Mouse (Mus musculus) myocyte (in vitro differentiated cells): ENCODE data around the gene Crtac1. TPM values are rescaled to one million over a fixed set of nuclear protein-coding genes. Genes with fewer than 3 reads are reported as not detected.

Source experiments
- H3K27me3 ChIP-seq: one replicate; pipeline ENCODE4 v1.6.1; 2011; ENCODE audit not compliant: control insufficient read depth, insufficient read depth, insufficient read length
- H3K36me3 ChIP-seq: one replicate; pipeline ENCODE4 v1.6.1; 2011; ENCODE audit not compliant: control insufficient read depth, insufficient read depth
- H3K4me2 ChIP-seq: one replicate; pipeline ENCODE4 v1.6.1; 2011; ENCODE audit warnings: low read depth, control low read depth
- H3K4me3 ChIP-seq: one replicate; pipeline ENCODE4 v1.5.1; 2011; ENCODE audit warnings: mild to moderate bottlenecking, control low read depth, moderate library complexity
- H3K79me2 ChIP-seq: one replicate; pipeline ENCODE4 v1.6.1; 2011; ENCODE audit not compliant: control insufficient read depth, insufficient read depth
- H3ac ChIP-seq: one replicate; pipeline ENCODE4 v1.6.1; 2011; ENCODE audit not compliant: control insufficient read depth, insufficient read length
- CEBPB ChIP-seq: IDR thresholded peaks from 2 replicates; pipeline ENCODE4 v1.6.1; 2011; ENCODE audit warnings: mild to moderate bottlenecking, moderate library complexity; ENCODE audit not compliant: poor library complexity, insufficient read depth, severe bottlenecking
- E2F4 ChIP-seq: IDR thresholded peaks from one replicate; pipeline ENCODE4 v1.6.1; 2011; ENCODE audit warnings: mild to moderate bottlenecking, control low read depth, moderate library complexity; ENCODE audit not compliant: insufficient read depth
- MAX ChIP-seq: IDR thresholded peaks from one replicate; pipeline ENCODE4 v1.6.1; 2011; ENCODE audit warnings: low read depth, mild to moderate bottlenecking, control low read depth
- MYOD1 ChIP-seq, 3 experiments: IDR thresholded peaks; one replicate each; pipeline ENCODE4 v1.6.1; 2011; ENCODE audit warnings: control low read depth in 2 of 3, low read depth in 2 of 3, mild to moderate bottlenecking in 2 of 3, moderate library complexity in 1 of 3; ENCODE audit not compliant: insufficient read length in 2 of 3, control insufficient read depth in 1 of 3
- MYOG ChIP-seq, 3 experiments: IDR thresholded peaks; one replicate each; pipeline ENCODE4 v1.6.1; 2011; ENCODE audit warnings: control low read depth in 2 of 3, low read depth in 2 of 3, mild to moderate bottlenecking in 2 of 3; ENCODE audit not compliant: insufficient read length in 2 of 3, control insufficient read depth in 1 of 3, insufficient read depth in 1 of 3
- POLR2A ChIP-seq: IDR thresholded peaks from one replicate; pipeline ENCODE4 v1.6.1; 2011; ENCODE audit warnings: low read depth, mild to moderate bottlenecking, control low read depth, moderate library complexity; ENCODE audit not compliant: insufficient read length
- POLR2AphosphoS2 ChIP-seq: IDR thresholded peaks from one replicate; pipeline ENCODE4 v1.6.1; 2011; ENCODE audit warnings: low read depth, control low read depth; ENCODE audit not compliant: insufficient read length
- REST ChIP-seq: IDR thresholded peaks from one replicate; pipeline ENCODE4 v1.6.1; 2011; ENCODE audit warnings: mild to moderate bottlenecking, control low read depth, moderate library complexity; ENCODE audit not compliant: insufficient read depth, insufficient read length
- SRF ChIP-seq: IDR thresholded peaks from one replicate; pipeline ENCODE4 v1.6.1; 2011; ENCODE audit warnings: low read depth; ENCODE audit not compliant: control insufficient read depth, insufficient read length
- TCF12 ChIP-seq: IDR thresholded peaks from one replicate; pipeline ENCODE4 v1.6.1; 2011; ENCODE audit warnings: mild to moderate bottlenecking, control low read depth; ENCODE audit not compliant: poor library complexity, insufficient read depth, severe bottlenecking
- TCF3 ChIP-seq: IDR thresholded peaks from one replicate; pipeline ENCODE4 v1.6.1; 2011; ENCODE audit warnings: low read depth, control low read depth; ENCODE audit not compliant: insufficient read length
- USF1 ChIP-seq: IDR thresholded peaks from one replicate; pipeline ENCODE4 v1.6.1; 2011; ENCODE audit warnings: low read depth, mild to moderate bottlenecking, control low read depth, moderate library complexity
- polyA plus RNA-seq: library from polyadenylated mRNA; unstranded; fragments of >200 nt; fragmentation: generic; extraction: Trizol; gene quantifications from one replicate; pipeline ENCODE4 v1.2.1, GENCODE M21; 2012; ENCODE audit warnings: missing spikeins

The Crtac1 gene
- polyA plus RNA-seq, 1 experiment = not detected

DNA sequence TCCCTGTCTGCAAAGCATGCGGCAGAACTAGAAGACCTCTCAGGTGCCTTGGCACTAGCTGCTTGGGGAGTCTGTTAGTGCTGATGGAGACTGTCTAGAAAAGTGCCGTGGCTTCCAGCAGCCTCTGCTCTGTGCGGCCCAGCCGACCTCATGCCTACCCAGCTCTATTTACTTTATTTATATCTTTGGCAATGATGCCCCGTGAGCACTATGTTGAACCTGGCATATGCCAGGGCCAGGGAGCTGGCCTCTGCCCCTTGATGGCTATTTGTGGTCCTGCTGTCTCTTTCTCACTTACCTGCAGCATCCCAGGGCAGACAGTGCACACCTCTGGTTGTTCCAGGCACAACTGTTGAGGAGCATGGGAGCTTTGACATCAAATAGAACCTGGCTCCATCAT lies 153.1 kb downstream of the Crtac1 start:
- Histone ChIP-seq H3K36me3 (no peaks in the 10 kb centered on the region), H3ac (no peak overlapping the region), H3K27me3 (peaks cover 68% of the 10 kb centered on the region), H3K4me2 (no peak overlapping the region), H3K79me2 (no peaks in the 10 kb centered on the region), H3K4me3 (no peak overlapping the region)
- TF ChIP-seq TCF3 (no peak), MYOD1 (IDR thresholded peaks at IDR 0.05; ENCODE audit: control insufficient read depth in 1 of 3, insufficient read length in 2 of 3, low read depth in 2 of 3) (no peak), MYOG (IDR thresholded peaks at IDR 0.05; ENCODE audit: control insufficient read depth in 1 of 3, insufficient read depth in 1 of 3, insufficient read length in 2 of 3, low read depth in 2 of 3) (no peak), E2F4 (no peak), POLR2AphosphoS2 (no peak), MAX (no peak), SRF (no peak), POLR2A (no peak), CEBPB (no peak), USF1 (no peak)

- Histone ChIP-seq H3ac (no peak overlapping the region), H3K36me3 (no peaks in the 10 kb centered on the region), H3K79me2 (no peaks in the 10 kb centered on the region), H3K4me2 (no peak overlapping the region), H3K27me3 (peaks cover 74% of the 10 kb centered on the region), H3K4me3 (no peak overlapping the region)
- no peak for TF ChIP-seq REST
- no peak for TF ChIP-seq USF1
- no peak for TF ChIP-seq E2F4
- TF ChIP-seq MYOG (IDR thresholded peaks at IDR 0.05; ENCODE audit: control insufficient read depth in 1 of 3, insufficient read depth in 1 of 3, insufficient read length in 2 of 3, low read depth in 2 of 3) = no peak
- no peak for TF ChIP-seq MAX
- TF ChIP-seq POLR2AphosphoS2 = no peak
- TF ChIP-seq CEBPB = no peak
- TF ChIP-seq TCF3 = no peak
- no peak for TF ChIP-seq SRF
- no peak for TF ChIP-seq POLR2A
- TF ChIP-seq MYOD1 (IDR thresholded peaks at IDR 0.05; ENCODE audit: control insufficient read depth in 1 of 3, insufficient read length in 2 of 3, low read depth in 2 of 3) = no peak
- TF ChIP-seq TCF12 = no peak
Measured at GRCm38 (mm10) chr19:42277288-42277687, 154.3 kb downstream of the Crtac1 start.

DNA sequence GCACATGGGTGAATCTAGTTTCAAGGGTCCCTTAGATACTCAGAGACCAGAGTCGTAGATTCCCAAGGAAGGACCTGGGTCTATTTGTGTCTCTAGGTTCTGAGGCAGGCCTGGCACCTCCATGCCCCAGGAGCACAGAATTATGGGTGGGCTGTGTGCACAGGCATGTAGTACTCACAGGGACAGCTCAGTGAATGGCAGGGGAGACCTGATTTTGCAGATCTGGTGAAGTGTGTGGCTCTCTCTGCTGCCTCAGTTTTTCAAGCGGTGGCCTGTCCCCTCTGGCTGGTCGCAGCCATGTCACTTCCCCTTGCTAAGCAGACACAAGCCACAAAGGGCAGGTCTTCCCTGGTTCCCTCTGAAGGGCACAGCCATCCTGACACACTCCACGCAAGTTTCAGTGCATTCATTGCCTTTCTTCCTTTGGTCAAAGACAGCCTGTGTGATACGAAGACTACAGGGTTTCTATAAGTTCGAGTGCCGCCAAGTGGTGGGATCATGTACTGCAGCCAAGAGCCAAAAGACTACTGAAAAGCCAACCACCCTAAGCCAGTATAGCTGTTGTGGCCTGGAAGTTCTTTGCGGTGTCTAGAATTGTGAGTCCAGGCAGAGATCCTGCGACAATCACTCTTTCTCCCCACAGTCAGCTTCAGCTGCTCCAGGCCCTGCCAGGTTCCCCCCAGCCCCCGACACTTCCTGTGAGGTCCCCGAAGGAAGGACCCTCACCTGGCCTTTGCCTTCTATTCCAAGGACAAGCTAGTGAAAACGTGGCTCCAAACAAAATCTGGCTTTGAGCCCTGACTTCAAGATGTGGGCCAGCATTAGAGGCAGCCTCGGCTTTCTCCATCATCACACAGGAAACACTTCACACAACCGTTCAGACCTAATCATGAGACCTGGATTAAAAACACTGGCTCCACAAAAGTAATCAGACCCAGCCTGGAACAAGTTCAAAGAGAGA lies 159.3 kb downstream of the Crtac1 start:
- no peak overlapping the region for H3ac ChIP-seq
- peaks cover 40% of the 10 kb centered on the region for H3K27me3 ChIP-seq

GRCm38 (mm10) chr19:42271182-42271581 lies 160.4 kb downstream of the Crtac1 start:
- H3K4me2 ChIP-seq = no peak overlapping the region
- no peak overlapping the region for H3ac ChIP-seq
- H3K36me3 ChIP-seq = no peaks in the 10 kb centered on the region
- no peaks in the 10 kb centered on the region for H3K79me2 ChIP-seq
- peaks cover 29% of the 10 kb centered on the region for H3K27me3 ChIP-seq
- H3K4me3 ChIP-seq = no peak overlapping the region
- TF ChIP-seq TCF3 = no peak

More for the DNA sequence above, 159.3 kb downstream of the Crtac1 start:
- H3K4me2 ChIP-seq = no peak overlapping the region
- no peak overlapping the region for H3K4me3 ChIP-seq
- H3K36me3 ChIP-seq = no peaks in the 10 kb centered on the region
- H3K79me2 ChIP-seq = no peaks in the 10 kb centered on the region
- TF ChIP-seq MYOG (IDR thresholded peaks at IDR 0.05; ENCODE audit: control insufficient read depth in 1 of 3, insufficient read depth in 1 of 3, insufficient read length in 2 of 3, low read depth in 2 of 3) = no peak
- no peak for TF ChIP-seq TCF3
- TF ChIP-seq SRF = no peak
- TF ChIP-seq TCF12 = no peak
- TF ChIP-seq POLR2AphosphoS2 = no peak
- no peak for TF ChIP-seq MYOD1 (IDR thresholded peaks at IDR 0.05; ENCODE audit: control insufficient read depth in 1 of 3, insufficient read length in 2 of 3, low read depth in 2 of 3)
- no peak for TF ChIP-seq POLR2A
- TF ChIP-seq MAX = no peak
- TF ChIP-seq CEBPB = no peak
- TF ChIP-seq REST = no peak
- no peak for TF ChIP-seq E2F4
- no peak for TF ChIP-seq USF1

DNA sequence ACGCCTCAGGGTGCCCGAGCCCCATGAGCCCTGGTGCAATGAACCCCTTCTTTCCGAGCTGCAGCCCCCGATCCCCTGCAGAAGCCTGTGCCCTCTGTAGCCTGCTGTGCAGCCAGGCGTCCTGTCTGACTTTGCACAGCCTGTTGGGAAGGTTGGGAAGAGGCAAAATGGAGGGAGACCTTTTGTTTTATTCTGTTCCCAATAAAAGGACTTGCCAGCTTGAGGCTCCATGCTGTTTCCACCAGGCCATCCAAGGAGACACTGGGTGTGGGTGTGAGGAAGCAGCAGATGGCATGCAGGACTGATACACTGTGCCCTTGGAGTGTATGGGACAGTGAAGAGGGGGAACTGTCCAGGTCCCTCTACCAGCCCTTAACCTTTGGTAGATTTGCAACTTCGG lies 161.5 kb downstream of the Crtac1 start:
- Histone ChIP-seq H3K36me3 (no peaks in the 10 kb centered on the region), H3K4me2 (no peak overlapping the region), H3K4me3 (no peak overlapping the region), H3K79me2 (no peaks in the 10 kb centered on the region), H3ac (no peak overlapping the region), H3K27me3 (peaks cover 19% of the 10 kb centered on the region)
- no peak for TF ChIP-seq SRF
- TF ChIP-seq USF1 = no peak
- TF ChIP-seq MYOD1 (IDR thresholded peaks at IDR 0.05; ENCODE audit: control insufficient read depth in 1 of 3, insufficient read length in 2 of 3, low read depth in 2 of 3) = no peak
- no peak for TF ChIP-seq MAX
- TF ChIP-seq CEBPB = no peak
- no peak for TF ChIP-seq POLR2AphosphoS2
- TF ChIP-seq TCF3 = no peak
- no peak for TF ChIP-seq REST
- no peak for TF ChIP-seq TCF12
- TF ChIP-seq MYOG (IDR thresholded peaks at IDR 0.05; ENCODE audit: control insufficient read depth in 1 of 3, insufficient read depth in 1 of 3, insufficient read length in 2 of 3, low read depth in 2 of 3) = no peak
- no peak for TF ChIP-seq POLR2A
- TF ChIP-seq E2F4 = no peak
